Mouse (Mus musculus) urinary bladder, adult 18-20 months (tissue): Measurements from ENCODE around the gene Mdm1.

Source experiments
- DNase-seq, 2 experiments: peaks; one replicate each; pipeline ENCODE4 v3.0.0; 2022; ENCODE audit warnings: low spot score in 2 of 2, mixed read lengths in 2 of 2

Mdm1 gene

GRCm38 (mm10) chr10:118141018-118141883 lies at the start of gene Mdm1:
TSS of gene Mdm1 (plus strand) at chr10:118141811.
- DNase-seq: peak; percentile 98 to 99

- no peak for DNase-seq
Measured at GRCm38 (mm10) chr10:118092745-118093144, 48.9 kb upstream of the Mdm1 start.

GRCm38 (mm10) chr10:118093728-118094127 lies 47.9 kb upstream of the Mdm1 start:
- no peak for DNase-seq

GRCm38 (mm10) chr10:118094853-118095252 lies 46.8 kb upstream of the Mdm1 start:
- DNase-seq: no peak

GRCm38 (mm10) chr10:118096223-118096622 lies 45.4 kb upstream of the Mdm1 start:
- DNase-seq: no peak

GRCm38 (mm10) chr10:118097898-118098297 lies 43.7 kb upstream of the Mdm1 start:
- no peak for DNase-seq

- no peak for DNase-seq
Measured at GRCm38 (mm10) chr10:118100570-118100969, 41.0 kb upstream of the Mdm1 start.

- no peak for DNase-seq
Measured at GRCm38 (mm10) chr10:118101056-118101455, 40.6 kb upstream of the Mdm1 start.

GRCm38 (mm10) chr10:118103020-118103666 lies 38.5 kb upstream of the Mdm1 start:
- DNase-seq: peak; percentile 67 to 88

GRCm38 (mm10) chr10:118103906-118104305 lies 37.7 kb upstream of the Mdm1 start:
- no peak for DNase-seq

- no peak for DNase-seq
Measured at GRCm38 (mm10) chr10:118107031-118107430, 34.6 kb upstream of the Mdm1 start.

- DNase-seq: no peak
Measured at GRCm38 (mm10) chr10:118110006-118110920, 31.3 kb upstream of the Mdm1 start.

- no peak for DNase-seq
Measured at GRCm38 (mm10) chr10:118110921-118111301, 30.7 kb upstream of the Mdm1 start.

GRCm38 (mm10) chr10:118111621-118112020 lies 30.0 kb upstream of the Mdm1 start:
- no peak for DNase-seq

GRCm38 (mm10) chr10:118112294-118112893 lies 29.2 kb upstream of the Mdm1 start:
- DNase-seq: no peak

- no peak for DNase-seq
Measured at GRCm38 (mm10) chr10:118113256-118113682, 28.3 kb upstream of the Mdm1 start.

GRCm38 (mm10) chr10:118114271-118114670 lies 27.3 kb upstream of the Mdm1 start:
- DNase-seq: no peak

GRCm38 (mm10) chr10:118116456-118116855 lies 25.2 kb upstream of the Mdm1 start:
- DNase-seq: no peak

GRCm38 (mm10) chr10:118121047-118121936 lies 20.3 kb upstream of the Mdm1 start:
- peak in 1 of 2 experiments; percentile 24 for DNase-seq

GRCm38 (mm10) chr10:118121937-118122285 lies 19.7 kb upstream of the Mdm1 start:
- no peak for DNase-seq
